Mouse (Mus musculus) 416B (cell line): ENCODE measurements around the gene Gm19426.

Source experiments
- DNase-seq: peaks from one replicate; pipeline ENCODE4 v3.0.0; 2011; ENCODE audit warnings: low read depth

The Gm19426 gene

DNA sequence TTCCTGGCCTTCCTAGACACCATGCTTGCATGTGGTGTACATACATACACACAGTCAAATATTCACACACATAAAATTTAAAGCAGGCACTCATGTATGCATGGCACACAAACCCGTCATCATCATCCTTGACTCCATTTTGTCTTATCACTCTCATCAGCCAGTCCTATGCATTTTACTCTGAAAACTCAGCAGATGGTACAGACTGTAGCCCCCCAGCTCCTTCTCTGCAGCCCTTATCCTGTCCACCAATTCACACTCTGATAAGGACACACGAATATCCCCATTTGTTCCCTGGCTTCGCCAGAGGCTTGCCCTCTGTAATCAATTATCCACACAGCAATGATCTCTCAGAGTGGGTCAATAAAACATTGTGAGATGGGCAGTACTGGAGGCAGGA lies 22.3 kb downstream of the Gm19426 start:
- no peak for DNase-seq

DNA sequence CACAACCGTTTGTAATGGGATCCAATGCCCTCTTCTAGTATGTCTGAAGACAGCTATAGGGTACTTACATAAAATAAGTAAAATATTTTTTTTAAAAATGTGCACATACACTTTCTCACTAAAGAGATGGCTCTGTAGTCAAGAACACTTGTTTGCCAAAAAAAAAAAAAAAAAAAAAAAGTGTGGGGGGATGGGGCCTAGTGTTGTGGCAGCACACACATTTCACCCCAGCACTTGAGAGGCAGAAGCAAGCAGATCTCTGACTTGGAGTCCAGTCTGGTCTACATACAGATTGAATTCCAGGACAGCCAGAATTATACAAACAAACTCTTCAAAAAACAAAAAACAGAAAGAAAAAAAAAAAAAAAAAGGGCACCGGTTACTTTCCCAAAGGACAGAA lies 22.7 kb downstream of the Gm19426 start:
- no peak for DNase-seq

DNA sequence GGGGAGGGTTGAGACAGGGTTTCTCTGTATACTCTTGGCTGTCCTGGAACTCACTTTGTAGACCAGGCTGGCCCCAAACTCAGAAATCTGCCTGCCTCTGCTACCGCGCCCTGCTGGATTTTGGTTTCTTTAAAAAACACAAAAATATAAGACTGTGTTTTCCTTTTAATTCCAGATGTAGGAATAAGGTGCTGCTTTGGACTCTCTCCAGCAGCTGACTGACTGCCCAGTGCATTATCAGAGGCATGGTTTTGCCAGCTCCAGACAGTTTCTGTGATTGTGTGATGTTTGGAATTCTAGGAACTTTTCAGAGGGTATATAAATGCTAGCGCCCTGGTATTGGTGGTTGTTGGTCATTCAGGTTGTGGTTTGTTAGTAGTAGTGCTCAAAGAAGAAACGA lies 26.1 kb downstream of the Gm19426 start:
- no peak for DNase-seq

DNA sequence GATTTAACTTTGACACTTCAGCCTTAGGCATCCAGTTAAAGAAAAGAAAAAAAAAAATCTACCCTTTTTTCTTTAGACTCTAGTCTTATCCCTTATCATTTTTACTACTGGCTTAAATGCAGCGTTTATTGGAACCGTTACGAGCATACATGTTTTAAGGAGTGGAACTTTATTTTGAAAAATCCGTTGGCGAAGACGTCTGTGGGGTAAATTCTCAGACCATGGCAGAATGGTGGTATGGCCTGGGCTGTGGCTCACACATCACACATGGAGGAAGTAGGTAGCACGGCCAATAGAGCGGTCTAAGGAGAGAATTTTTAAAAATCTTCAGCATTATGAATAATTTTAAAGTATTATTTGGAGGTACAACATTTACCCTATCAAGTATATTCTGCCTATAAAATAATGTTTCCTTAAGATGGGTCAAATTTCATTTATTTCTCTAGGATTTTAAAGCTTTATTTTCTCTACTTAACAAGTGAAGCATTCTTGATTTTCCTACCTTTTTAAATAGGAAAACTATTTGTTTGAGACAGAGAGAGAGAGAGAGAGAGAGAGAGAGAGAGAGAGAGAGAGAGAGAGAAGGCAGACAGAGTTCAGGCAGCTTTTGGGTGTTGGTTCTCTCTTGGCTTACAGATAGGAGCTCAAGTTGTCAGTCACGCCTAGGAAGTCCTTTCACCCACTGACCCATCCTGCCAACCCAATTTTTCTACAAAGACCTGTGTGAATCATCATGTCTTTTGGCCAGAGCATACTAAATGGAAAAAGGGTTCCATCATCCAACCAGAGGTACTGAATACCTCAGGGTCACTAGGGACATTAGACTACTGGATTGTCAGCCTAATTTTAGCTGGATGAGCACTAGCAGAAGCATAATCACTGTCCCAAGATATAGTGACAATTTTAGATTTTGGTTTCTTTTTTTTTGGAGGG lies 26.8 kb downstream of the Gm19426 start:
- peak; percentile 59 for DNase-seq

DNA sequence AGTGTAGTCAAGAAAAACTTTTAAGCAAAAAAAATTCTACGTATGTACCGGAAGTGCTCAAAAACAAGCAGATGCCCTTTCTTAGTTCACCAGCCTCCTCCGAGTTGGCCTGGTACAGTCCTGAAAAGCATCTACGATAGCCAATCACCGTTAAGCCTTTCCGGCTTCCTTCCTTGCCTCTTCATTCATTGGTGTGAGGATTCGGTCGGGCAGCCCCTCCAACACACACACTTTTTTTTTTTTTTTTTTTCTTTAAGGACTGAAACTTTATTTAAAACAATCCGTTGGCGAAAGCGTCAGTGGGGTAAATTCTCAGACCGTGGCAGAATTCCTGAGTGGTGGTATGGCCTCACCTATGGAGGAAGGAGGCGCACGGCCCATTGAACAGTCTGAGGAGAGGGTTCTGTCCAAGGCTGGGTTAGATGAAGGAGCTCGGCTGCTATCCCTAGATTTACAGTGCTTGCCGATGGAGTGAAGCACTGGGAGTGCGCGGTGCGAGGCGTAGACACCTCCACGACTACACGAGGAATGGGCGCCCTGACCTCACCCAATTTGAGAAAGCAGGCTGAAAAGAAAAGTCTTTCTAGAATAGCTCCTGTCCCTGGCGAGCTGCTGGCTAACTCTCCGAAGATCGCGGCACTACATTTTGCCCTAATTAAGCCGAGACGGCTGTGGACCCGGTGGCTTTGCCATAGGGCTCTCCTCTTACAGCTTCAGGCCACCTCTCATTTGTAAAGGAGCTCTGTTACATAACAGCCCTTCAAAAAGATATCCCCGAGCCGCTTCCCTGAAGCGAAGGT lies 27.7 kb downstream of the Gm19426 start:
- DNase-seq, result peak; percentile 99

DNA sequence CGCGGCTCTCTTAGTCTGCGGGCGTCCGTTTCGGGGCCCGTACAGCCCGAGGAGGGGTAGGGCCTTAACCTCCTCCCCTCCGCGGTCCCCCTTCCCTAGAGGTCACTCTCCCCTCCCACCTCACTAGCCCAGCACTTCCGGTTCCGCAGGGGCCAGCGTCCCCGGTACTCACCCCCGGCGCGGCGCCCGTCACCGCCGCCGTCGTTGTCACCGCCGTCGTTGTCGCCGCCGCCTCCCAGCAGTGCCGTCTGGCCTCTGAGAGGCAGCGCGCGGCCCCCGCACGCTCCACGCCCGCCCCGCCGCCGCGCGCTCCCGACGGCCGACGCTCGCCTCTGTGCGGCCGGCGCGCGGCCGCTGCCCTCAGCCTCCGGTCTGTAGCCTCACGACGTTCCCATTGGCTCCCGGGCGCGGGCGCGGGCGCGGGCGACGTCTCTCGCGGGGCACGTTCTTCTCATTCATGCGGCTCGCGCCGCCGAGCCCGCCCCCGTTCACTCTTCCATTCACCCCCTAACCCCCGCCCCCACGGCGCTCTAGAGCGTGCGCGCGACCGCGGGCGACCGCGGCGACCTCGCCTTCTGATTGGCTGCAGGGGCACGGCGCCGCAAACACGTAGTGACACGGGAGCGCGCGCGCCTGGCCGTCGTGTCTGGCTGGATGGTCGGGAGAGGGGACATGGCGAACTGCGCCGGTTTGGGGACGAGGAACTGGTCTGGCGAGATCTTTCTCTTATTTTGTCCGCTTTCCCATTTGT lies 28.5 kb downstream of the Gm19426 start, which contains the start of gene Zdhhc5:
TSS of gene Zdhhc5 (minus strand) at position 370 of the 751 bp plus-strand sequence.
- peak; percentile 98 for DNase-seq

DNA sequence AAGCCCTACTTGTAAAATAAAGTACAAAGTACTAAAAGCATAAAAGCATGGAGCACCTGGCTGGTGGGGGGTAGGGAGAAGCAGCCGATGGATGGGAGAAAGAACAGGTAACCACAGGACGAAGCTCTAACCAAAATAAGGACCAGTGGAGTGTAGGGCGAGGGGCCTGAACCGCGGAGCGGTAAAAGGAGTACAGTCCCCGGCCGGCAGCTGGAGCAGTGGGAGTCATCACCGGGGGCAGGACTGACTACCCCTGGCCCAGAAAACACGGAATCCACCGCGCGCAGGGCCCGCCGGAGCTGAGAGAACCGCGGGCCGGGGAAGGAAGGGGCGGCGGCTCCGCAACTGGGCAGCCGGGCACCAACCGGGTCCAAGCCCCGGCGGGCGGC lies 29.0 kb downstream of the Gm19426 start:
- DNase-seq, result no peak

DNA sequence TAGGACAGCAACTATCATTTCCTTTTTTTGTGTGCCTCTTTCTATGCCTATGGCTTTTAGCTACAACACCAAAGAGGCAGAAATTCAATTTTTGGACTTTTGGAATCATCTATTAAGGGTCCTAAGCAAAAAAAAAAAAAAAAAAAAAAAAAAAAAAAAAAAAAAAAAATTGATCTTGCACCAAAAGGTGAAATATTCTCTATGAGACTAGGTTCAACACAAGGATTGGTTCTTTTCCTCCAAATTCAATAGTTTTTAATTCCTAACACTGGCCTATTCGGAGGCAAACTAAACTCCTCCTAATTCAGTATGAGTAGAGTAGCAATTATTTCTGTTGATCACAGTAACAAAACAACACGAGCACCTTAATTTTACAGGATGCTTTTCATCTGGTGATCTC lies 31.6 kb downstream of the Gm19426 start:
- no peak for DNase-seq

DNA sequence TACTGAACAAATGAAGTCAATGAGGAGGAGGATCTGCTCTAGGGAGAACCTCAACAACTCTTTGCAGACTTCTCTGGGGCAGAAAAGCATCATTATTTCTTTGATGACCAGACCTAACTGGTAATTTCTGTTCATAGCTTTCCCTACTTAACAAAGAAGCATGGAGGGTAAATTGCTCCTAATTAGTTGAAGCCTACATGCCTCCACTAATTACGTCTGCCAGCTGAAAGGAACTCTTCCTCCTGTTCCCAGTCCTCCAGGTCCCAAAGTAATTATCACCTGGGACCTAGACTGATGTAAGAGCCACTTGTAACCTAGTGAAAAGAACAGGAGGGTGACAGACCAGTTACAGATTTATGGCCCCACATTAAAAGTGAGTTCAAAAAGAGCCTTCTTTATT lies 35.9 kb downstream of the Gm19426 start:
- no peak for DNase-seq

DNA sequence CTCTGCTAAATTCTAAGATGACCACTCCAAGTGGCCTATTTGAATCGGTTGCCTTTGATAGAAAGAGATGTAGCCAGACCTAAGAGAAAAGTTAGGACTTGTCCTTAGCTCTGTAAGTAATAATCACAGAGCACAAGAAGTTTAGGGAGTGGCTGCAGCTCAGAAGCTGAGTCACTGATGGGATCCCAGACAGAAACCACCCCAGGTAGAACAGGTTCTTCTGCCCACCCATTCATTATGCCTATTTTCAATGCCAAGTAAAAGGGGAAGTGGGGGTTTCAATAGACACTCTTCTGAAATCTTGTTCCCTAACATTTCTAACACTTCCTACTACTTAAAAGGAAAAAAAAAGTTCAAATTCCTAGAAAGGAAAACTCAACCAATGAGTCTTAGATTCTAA lies 38.2 kb downstream of the Gm19426 start:
- DNase-seq, result peak; percentile 14

DNA sequence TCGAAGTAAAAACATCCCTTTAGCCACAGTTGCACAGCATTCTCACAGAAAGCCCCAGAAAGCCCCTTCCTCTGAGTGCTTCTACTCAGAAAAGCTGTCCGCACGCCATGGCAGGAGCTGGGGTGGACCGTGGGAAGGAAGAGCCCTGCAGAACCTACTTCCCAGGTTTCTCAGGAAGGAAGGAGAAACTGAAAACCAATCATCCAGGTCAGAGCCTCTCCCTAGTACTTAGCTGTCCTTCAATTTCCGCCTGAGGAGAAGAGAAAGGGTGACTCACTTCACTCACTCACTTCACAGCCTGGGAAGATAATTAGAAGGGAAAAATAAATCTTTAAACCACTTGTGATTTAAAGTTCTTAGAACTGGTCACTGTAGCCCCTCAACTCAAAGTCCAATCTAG lies 39.1 kb downstream of the Gm19426 start:
- DNase-seq, result no peak

DNA sequence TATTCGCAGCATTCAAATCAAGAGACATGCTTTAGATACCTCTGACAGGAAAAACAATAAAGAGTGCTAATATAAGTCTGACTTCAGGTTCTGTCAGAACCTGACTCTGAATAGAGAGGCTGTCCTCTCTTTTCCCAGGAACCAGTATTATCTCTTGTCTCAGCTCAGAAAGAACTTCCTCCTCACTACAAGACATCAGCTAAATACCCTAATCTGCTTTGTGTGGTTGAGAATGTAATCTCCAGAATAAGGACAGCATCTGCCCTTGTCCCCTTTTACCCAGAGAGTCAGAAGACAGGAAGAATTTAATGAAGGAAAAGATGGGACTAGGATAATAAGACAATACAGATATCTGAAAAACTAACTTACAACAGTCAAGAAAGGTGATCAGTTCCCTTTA lies 40.0 kb downstream of the Gm19426 start:
- DNase-seq, result no peak

DNA sequence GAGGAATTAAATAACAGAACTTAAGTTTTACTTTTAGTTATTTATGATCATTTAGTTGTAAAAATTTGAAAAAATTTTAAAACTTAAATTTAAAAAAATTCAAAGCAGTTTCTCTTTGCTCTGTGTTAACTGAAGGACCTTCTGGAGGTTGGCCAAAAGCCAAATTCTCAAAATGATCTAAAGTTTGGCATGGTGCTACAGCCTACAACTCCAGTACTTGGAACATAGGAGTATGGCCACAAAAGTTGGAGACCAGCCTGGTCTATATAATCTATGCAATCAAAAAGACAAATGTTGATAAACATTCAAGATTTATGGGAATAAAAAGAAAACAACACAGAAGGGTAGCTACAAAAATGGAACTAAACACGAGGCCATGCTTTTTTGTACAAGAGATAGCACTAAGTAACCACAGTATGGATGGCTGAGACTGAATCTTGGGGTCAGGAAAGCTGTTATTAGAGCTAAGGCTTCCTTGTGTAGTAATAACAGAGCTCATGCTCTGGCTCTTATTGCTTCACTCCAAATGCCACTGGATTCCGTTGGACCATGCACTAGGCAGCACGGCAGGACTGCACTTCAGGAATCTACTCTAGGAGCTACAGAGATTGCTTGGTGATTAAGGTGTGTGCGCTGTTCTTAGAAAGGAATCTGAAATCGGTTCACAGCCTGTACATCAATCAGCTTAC lies 48.3 kb downstream of the Gm19426 start:
- DNase-seq, result no peak
